Mouse (Mus musculus): ENCODE measurements around the gene Hnrnpr.
A peak's percentile ranks its signal among the peaks of the same experiment; 100 is the strongest.

Hnrnpr gene

DNA sequence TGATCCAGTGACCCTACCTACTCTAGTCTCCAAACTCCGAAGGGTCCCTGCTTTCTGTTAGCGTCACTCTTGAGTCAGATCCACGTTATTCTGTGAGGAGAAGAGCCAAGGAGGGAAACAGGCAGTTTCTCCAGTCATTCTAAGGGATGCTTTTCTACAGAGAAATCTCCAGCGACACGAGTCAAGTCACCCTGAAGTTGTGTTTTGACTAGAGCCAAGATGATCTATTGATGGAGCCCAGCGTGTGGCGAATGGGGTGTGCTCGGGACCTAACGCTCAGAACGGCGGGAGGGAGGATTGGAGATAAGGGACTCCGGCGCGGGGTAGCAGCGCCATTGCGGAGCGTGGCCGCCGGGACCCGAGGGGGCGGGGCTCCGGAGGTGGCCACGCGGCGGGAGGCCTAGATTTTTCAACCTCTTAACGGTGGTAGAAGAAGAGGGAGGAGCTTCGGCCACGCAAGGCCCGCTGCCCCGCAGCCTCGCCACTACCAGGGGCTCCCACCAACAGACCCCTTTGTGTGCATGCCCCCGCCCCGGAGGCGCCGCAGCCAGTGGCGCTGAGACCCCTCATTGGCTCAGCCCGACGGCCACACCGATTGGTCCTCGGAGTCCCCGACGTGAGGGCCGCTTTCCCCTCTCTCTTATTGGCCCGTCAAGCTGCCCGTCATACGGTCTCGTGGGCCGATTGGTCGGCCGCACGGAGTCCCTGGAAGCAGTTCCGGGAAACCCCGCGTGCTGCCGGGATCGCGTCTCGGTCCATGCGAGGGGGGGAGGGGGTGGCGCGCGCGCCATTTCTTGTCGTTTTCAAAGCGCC, at the start of gene Hnrnpr:
Gene Hnrnpr, plus strand, starts transcription at position 714 of the 813 bp plus-strand sequence.
- peak; percentile 99 for DNase-seq (ENCODE audit: low spot score)

GRCm38 (mm10) chr4:136261912-136262311, 48.8 kb upstream of the Hnrnpr start:
- no peak for DNase-seq (ENCODE audit: low spot score)

GRCm38 (mm10) chr4:136263555-136263954, 47.2 kb upstream of the Hnrnpr start:
- DNase-seq (ENCODE audit: low spot score), result no peak

- DNase-seq (ENCODE audit: low spot score), result no peak
Observed at GRCm38 (mm10) chr4:136266716-136267343, 43.9 kb upstream of the Hnrnpr start.

- DNase-seq (ENCODE audit: low spot score), result no peak
Observed at GRCm38 (mm10) chr4:136268912-136269311, 41.8 kb upstream of the Hnrnpr start.

- no peak for DNase-seq (ENCODE audit: low spot score)
Observed at GRCm38 (mm10) chr4:136270648-136271047, 40.1 kb upstream of the Hnrnpr start.

DNA sequence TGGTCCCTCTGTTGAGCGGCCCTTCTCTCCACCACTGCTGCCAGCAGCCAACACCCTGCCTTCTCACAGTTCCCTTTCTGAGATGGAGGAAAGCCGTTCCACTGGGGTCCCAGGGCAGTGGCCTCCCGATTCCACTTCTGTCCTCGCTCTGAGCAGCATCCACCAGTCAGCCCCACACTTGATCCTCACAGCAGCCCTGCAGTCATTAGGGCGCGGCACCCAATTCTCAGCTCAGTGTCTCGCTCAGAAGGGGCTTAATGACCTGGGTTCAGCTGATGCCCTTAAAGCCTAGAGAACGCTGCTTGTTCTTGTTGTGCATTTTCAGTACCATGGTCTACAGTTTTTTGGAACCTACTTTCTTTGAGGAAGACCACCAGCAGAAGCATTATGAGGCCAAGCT, 29.6 kb upstream of the Hnrnpr start:
- DNase-seq (ENCODE audit: low spot score), result no peak

DNA sequence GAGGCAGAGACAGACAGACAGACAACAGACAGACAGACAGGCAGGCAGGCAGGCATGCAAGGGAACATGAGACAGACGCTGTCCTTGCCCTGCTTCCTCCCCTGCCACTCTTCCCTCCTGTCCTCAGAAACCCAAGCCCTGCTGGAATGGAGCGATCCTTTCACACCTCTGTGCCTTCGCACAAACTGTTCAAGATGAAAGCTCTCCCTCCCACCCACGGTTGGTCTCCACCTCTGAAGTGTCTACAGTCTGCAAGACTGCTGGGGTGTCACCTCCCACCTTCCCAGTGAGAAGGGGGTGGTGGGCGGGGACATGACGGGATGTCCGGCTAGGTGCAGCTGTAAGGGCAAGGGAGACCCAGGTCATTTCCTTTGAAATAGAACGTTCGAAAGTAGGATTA, 29.1 kb upstream of the Hnrnpr start:
- DNase-seq (ENCODE audit: low spot score), result no peak

DNA sequence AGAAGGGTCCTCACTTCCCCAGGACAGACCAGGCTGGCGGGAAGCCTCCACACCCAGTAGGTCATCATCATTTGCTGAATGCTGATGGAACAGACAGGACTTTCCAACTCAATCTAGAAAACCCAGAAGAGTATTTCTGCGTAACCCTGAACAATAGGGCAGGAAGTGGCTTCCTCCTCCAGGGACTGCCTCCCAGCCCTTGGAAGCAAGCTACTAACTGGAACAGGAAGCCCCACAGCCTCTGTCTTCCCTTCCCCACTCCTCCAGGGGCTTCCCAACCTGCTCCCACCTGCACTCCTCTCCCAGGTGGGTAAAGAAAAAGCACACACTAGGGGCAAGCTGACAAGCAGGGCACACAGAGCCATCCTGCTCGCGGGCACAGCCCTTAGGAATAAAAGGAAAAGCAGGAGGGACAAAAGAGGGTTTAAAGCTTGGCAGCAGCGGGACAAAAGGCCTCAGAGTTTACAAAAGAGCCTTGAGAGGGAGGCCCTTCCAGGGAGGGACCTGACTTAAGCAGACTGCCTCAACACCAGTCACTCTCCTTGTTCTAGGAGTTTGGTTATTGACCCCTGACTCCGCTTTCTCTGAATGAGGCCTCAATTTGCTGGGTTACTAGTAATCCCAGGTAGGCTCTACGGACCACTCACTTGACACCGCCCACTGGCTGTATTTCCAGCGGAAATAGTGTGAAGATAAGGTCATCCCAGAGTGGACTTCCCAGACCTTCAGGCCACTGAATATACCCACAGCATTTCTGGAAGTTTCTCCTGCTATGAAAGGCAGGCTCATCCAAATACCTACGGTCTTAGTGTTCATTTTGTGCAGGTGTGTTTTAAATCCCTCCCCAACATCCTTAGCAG, 27.9 kb upstream of the Hnrnpr start:
- DNase-seq (ENCODE audit: low spot score), result no peak

GRCm38 (mm10) chr4:136283783-136284182, 27.0 kb upstream of the Hnrnpr start:
- DNase-seq (ENCODE audit: low spot score), result no peak

GRCm38 (mm10) chr4:136284455-136284854, 26.3 kb upstream of the Hnrnpr start, which contains the start of gene Zfp46:
TSS of gene Zfp46 (plus strand) at chr4:136284683.
- DNase-seq (ENCODE audit: low spot score), result no peak

DNA sequence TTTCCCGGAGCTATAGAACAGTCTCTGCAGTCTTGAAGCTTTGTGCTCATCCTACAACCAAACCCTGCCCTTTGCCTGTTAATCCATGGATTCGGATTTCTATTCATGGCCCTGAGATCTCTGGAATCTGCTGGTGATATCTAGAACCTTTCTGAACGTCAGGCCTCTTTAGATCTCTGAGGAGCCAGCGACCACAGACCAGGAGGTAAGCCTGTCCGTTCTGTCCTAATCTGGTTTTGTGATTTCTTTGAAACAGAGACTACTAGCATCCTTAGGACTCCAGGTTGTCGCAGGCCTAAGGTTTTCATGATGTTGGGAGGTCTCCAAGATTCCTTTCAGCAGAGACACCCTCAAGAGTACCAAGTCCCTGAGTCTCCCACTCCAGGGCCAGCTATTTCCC, 25.9 kb upstream of the Hnrnpr start:
- no peak for DNase-seq (ENCODE audit: low spot score)

GRCm38 (mm10) chr4:136285348-136285810, 25.4 kb upstream of the Hnrnpr start:
- peak; percentile 77 for DNase-seq (ENCODE audit: low spot score)

GRCm38 (mm10) chr4:136285811-136286371, 24.9 kb upstream of the Hnrnpr start:
- DNase-seq (ENCODE audit: low spot score), result peak; percentile 88

- no peak for DNase-seq (ENCODE audit: low spot score)
Observed at GRCm38 (mm10) chr4:136289918-136290780, 20.6 kb upstream of the Hnrnpr start.

- no peak for DNase-seq (ENCODE audit: low spot score)
Observed at GRCm38 (mm10) chr4:136290781-136291595, 19.8 kb upstream of the Hnrnpr start.

DNA sequence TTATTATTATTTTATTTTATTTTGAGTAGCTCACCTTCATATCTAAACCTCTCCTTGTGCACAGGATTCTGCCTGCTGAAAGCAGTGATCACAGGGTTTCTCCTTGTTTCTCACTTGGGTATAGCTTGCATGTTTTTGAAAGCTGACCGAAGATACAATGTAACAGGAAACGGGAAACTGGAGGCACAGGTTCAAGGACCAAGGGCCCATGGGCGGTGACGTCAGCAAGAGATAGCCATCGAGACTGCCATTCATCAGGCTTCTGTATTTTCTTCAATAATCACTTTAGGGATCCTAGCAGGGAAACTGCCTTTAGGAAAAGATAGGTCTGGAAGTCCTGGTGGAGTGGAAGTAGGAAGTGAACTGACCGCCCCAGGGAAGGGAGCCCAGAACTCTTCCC, 19.1 kb upstream of the Hnrnpr start:
- DNase-seq (ENCODE audit: low spot score), result no peak

DNA sequence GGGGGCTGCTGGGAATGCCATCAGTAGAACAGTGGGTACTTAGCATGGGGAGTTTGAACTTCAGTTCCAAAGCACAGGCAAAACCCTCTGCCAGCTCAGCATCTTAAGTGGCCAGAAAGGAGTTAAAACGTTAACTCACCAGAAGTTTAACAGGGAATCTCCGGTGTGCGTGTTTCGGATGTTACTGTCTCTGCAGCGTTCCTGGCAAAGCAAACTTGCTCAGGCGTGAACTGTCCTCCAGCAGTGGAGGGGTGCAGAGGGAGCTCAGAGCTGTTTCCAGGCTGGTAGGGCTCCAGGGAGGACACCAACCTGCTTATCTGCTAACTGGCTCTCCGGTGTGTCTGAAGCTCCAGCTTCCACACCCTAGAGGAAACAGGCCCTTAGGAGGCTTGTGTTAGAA, 14.8 kb upstream of the Hnrnpr start:
- DNase-seq (ENCODE audit: low spot score), result no peak

DNA sequence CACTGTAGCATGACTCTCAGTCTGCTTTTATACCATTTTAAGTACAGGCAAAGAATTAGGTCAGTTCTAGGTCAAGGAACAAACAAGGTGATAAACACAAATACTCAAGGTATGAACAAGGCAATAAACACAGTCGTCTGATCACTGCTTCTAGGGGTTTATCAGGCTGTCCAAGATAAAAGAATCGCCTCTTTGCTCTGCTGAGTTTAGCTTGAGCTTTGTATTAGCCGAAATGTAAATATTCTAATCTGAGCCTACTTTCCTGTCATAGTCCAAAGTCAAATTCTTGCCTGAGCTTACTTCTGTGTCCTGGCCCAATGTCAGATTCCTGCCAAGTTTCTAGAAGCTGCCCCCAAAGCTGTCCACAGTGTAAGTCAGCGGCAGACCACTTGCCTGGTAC, 8.3 kb upstream of the Hnrnpr start:
- no peak for DNase-seq (ENCODE audit: low spot score)

GRCm38 (mm10) chr4:136304181-136304580, 6.6 kb upstream of the Hnrnpr start:
- no peak for DNase-seq (ENCODE audit: low spot score)
